Mouse (Mus musculus) stomach, postnatal 0 days (tissue): ENCODE measurements around the gene Traf3ip2.

ENCODE experiments used
- CTCF ChIP-seq: IDR thresholded peaks from 2 replicates; pipeline ENCODE4 v1.5.1; 2016; ENCODE audit warnings: antibody characterized with exemption, low read depth, mild to moderate bottlenecking, moderate library complexity
- EP300 ChIP-seq: optimal IDR thresholded peaks from 2 replicates; pipeline ENCODE3; 2016; ENCODE audit warnings: antibody characterized with exemption

DNA sequence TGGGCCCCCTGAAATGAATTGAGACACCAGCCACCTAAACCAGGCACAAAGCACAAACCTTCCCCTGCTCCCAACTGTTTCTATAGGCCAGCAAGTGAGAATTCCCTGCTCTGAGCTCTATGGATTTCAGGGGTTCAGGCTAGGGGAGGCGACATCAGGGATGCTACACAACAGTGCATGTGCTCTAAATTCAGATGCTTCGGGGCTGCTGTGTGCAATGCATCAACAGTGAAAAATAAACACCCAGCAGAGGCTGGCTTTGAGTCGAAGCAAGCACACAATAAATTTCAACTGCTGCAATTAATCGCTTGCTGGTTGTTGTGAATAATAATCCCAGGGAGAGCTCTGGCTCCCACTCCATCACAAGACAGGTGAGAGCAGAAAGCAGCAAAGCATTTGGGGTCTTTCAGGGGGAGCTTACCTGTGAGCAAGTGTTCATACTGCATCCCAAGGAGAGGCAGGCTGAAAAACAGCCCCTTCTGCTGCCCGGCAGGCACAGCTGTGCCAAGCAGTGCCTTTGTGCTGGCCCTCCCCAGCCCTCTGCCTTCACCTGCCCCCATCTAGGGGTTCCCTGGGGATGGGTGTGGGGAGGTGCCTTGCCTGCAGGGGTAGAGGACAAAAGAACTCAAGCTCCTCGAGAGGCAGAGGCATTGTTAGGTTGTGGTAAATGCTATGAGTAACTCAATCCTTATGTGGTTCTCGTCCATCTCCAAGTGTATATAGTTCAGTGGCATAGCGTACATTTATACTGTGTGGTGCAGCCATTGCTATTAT is 24.6 kb upstream of the Traf3ip2 start:
- no peak for TF ChIP-seq CTCF
- no peak for TF ChIP-seq EP300
